Mouse (Mus musculus) hindbrain, embryonic 10.5 days (tissue): ENCODE measurements around the gene Adamts17. TPM values are rescaled to one million over a fixed set of nuclear protein-coding genes. Genes with fewer than 3 reads are reported as not detected.

Experiments
- DNase-seq: peaks from one replicate; pipeline ENCODE4 v3.0.0-alpha.2; 2017; ENCODE audit warnings: low spot score
- H3K27ac ChIP-seq: fragments of 300-500 bp; sonication (generic); 2 replicates; pipeline ENCODE4 v1.5.1; 2016; ENCODE audit warnings: mild to moderate bottlenecking, moderate library complexity
- H3K27me3 ChIP-seq: fragments of 300-500 bp; sonication (generic); 2 replicates; pipeline ENCODE4 v1.6.1; 2016; ENCODE audit warnings: mild to moderate bottlenecking; ENCODE audit not compliant: poor library complexity, insufficient read depth, severe bottlenecking
- H3K36me3 ChIP-seq: fragments of 300-500 bp; sonication (generic); 2 replicates; pipeline ENCODE4 v1.6.1; 2016; ENCODE audit warnings: mild to moderate bottlenecking, moderate library complexity
- H3K4me1 ChIP-seq: fragments of 300-500 bp; sonication (generic); replicated peaks from 2 replicates; pipeline ENCODE4 v1.6.1; 2016; ENCODE audit warnings: mild to moderate bottlenecking
- H3K4me3 ChIP-seq: fragments of 300-500 bp; sonication (generic); 2 replicates; pipeline ENCODE4 v1.5.1; 2016; ENCODE audit warnings: mild to moderate bottlenecking, moderate library complexity
- H3K9me3 ChIP-seq: fragments of 300-500 bp; sonication (generic); 2 replicates; pipeline ENCODE4 v1.6.1; 2016; ENCODE audit warnings: mild to moderate bottlenecking, moderate library complexity
- WGBS: fragments of 180-500 bp; shearing (Covaris S2); methylation state at CpG from one replicate; pipeline ENCODE4 v1.1.7; 2016; 5-methylcytosine and 5-hydroxymethylcytosine counted together
- polyA plus RNA-seq: library from polyadenylated mRNA; unstranded; fragments of >200 nt; fragmentation: Nextera tagmentation; extraction: Ambion mirVana; gene quantifications from 2 replicates; pipeline ENCODE4 v1.2.1, GENCODE M21; 2016

The Adamts17 gene
- polyA plus RNA-seq, 1 experiment from 2014 or later = 2.0 TPM

DNA sequence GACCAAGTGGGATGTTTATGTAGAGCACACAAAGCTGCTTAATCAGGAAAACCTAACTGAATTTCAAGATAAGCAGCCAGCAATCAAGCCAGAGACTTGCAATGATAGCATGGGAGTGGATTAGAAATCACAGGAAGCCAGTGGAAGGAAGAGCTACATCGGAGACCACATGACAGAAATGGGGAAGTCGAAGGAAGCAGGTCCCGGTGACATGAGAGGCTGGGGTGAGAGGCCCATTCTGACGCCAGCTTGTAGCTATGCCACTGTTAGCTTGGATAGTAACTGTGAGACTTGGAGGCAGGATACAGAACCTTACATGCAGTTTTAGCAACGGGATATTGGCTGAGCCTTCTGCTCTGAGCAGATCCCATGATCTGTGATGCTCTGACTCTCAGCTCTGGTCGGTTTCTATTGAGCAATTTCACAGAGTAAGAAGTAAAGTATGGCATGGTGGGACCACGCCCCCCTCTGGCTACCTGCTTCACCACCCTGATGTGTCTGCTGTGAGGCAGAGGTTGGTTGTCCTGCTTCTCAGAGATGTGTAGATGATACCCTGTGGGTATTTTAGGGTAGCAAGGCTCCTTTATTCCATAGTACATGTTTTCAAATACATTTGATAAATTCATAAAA, 211.7 kb downstream of the Adamts17 start:
- no peaks in the 10 kb centered on the region for H3K4me1 ChIP-seq
- DNase-seq = no peak
- no peak overlapping the region for H3K27ac ChIP-seq
- no peaks in the 10 kb centered on the region for H3K27me3 ChIP-seq
- no peak overlapping the region for H3K4me3 ChIP-seq
- no peaks in the 10 kb centered on the region for H3K9me3 ChIP-seq
- 83% methylated on average over 7 of the region's 7 CpGs for WGBS
- no peaks in the 10 kb centered on the region for H3K36me3 ChIP-seq

DNA sequence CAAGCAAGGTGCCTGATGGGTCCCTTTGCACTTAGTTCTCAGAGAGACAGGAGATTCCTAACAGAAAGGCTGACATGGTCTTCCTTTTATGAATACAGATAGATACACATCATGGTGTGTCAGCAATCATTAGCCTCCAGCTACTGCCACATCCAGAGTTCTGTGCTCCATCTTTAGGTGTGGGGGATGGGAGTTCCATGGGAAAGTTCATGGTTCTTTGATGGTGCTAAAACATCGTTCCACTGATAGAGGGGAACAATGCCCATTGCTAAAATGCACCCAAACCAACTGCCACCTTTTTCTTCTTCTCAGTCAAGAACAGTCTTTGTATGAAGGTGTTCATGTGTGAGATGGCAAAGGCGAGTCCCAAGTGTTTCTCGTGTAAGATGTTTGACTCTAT, 215.3 kb downstream of the Adamts17 start:
- WGBS = 89% methylated on average over 3 of the region's 3 CpGs
- H3K36me3 ChIP-seq = no peaks in the 10 kb centered on the region

DNA sequence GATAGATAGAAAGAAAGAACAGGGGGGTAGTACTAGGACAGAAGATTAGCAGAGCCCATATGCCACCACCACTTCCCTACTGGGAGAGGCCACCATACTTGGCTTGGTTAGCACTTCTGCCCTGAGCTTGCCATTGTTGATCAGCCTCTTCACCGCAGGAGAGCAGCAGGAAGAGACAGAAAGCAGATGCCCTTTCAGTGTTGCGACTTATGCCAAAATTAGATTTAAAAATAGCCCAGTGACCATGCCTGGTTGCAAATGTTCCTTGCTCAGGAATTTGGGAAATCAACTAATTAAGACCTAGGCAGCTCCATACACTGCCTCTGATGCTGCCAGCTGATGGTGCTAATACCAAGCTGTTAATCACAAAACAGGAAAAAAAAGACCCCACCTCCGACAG, 216.0 kb downstream of the Adamts17 start:
- DNase-seq = no peak
- H3K36me3 ChIP-seq = no peaks in the 10 kb centered on the region
- no peaks in the 10 kb centered on the region for H3K27me3 ChIP-seq
- no peaks in the 10 kb centered on the region for H3K4me1 ChIP-seq
- H3K9me3 ChIP-seq = no peaks in the 10 kb centered on the region
- 75% methylated on average over 3 of the region's 3 CpGs for WGBS
- H3K27ac ChIP-seq = no peak overlapping the region
- no peak overlapping the region for H3K4me3 ChIP-seq

More for the DNA sequence above, 215.3 kb downstream of the Adamts17 start:
- no peak overlapping the region for H3K27ac ChIP-seq
- H3K4me1 ChIP-seq = no peaks in the 10 kb centered on the region
- H3K4me3 ChIP-seq = no peak overlapping the region
- no peak for DNase-seq
- H3K9me3 ChIP-seq = no peaks in the 10 kb centered on the region
- no peaks in the 10 kb centered on the region for H3K27me3 ChIP-seq

DNA sequence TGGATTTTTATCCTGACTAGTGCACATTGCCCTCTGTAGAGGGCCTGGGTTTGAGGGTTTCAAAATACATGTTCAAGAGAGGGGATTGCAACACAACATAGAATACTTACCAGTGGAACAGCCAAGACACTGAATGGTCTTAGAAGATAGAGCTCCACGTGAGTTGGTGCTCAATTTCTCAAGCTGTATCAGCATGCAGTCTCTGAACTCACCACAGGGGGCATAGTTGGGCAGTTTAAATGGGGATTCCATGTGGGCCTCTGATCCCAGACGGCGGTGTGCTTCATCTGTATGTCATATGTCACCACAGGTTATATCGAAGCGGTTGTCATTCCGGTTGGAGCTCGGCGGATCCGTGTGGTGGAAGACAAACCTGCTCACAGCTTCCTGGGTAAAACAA, 222.2 kb downstream of the Adamts17 start:
- no peak overlapping the region for H3K27ac ChIP-seq
- 82% methylated on average over 9 of the region's 9 CpGs for WGBS
- H3K4me3 ChIP-seq = no peak overlapping the region
- DNase-seq = peak; percentile 30
- H3K9me3 ChIP-seq = no peaks in the 10 kb centered on the region
- H3K27me3 ChIP-seq = no peaks in the 10 kb centered on the region
- no peaks in the 10 kb centered on the region for H3K36me3 ChIP-seq
- no peaks in the 10 kb centered on the region for H3K4me1 ChIP-seq

DNA sequence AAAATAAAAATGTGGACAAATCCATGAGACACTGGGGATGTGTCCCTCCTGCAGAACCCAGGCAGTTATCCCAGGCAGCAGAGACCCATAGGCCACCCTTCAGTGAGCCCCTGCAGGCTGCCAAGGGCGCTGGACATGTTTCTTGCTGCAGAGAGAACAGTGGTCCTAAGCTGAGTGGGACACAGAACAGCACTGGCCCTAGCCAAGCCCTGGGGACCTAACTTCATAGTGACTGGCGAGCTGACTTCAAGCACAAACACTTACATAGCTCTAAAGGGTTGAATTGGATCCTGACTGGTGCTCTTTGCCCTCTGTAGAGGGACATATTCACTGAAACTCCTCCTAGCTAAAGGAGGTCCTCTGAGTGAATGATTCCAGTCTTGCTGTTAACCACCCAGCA, 223.0 kb downstream of the Adamts17 start:
- WGBS = 81% methylated on average over 2 of the region's 2 CpGs
- Histone ChIP-seq H3K4me1 (no peaks in the 10 kb centered on the region), H3K27ac (no peak overlapping the region), H3K36me3 (no peaks in the 10 kb centered on the region), H3K9me3 (no peaks in the 10 kb centered on the region), H3K27me3 (no peaks in the 10 kb centered on the region), H3K4me3 (no peak overlapping the region)
- DNase-seq = no peak

DNA sequence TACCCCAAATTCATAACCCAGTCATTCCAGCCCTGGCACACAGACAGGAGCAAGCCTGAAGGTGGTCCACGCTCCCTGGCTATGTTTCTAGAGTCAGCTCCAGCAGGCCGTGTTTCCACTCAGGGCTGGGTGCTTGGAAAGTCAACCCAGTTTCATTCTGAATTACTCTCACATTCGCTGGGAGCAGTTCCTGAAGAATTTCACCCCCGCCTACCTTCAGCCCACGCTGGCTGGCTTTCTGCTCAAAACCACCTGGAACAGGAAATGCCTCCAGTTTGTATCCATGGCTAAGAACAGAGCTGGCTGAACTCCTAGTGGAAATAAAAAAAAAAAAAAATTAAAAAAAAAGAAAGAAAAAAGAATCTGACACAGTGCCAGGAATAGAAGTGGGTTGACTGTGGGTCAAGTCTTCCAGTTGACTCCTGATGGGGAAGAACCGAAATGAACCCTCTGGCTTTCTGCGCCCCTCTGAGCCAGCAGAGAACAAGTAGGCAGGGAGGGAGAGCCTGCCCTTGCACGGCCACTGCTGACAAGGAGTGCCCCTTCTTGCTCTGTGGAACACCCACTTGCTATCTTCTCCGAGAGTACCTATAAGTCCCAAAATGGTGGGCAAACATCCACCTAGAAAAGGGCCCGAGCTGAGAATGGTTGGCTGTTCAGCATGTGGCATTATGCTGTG, 225.2 kb downstream of the Adamts17 start:
- Histone ChIP-seq H3K4me3 (no peak overlapping the region), H3K36me3 (no peaks in the 10 kb centered on the region), H3K4me1 (no peaks in the 10 kb centered on the region), H3K27me3 (no peaks in the 10 kb centered on the region), H3K27ac (no peak overlapping the region), H3K9me3 (no peaks in the 10 kb centered on the region)
- no peak for DNase-seq
- WGBS = 86% methylated on average over 10 of the region's 10 CpGs

DNA sequence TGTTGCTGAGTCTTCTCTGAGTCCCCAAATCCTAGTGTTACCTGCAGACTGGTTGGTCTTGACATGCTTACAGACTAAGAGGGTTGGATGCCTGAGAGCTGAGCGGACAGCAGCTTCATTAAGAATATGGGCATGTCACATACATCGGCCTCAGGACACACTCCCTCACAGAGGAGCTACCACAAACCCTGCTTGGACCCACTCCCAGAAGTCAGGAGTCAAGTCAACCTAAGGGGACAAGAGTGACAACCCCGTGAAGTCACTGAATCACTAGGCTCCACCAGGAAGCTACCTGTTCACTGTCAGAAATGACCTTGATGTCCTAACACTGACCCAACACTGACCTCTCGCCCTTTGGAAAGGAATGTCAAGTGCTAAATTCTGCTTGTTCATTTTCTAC, 226.1 kb downstream of the Adamts17 start:
- Histone ChIP-seq H3K27me3 (no peaks in the 10 kb centered on the region), H3K27ac (no peak overlapping the region), H3K4me3 (no peak overlapping the region), H3K4me1 (no peaks in the 10 kb centered on the region), H3K36me3 (no peaks in the 10 kb centered on the region), H3K9me3 (no peaks in the 10 kb centered on the region)
- DNase-seq = no peak
- 88% methylated on average over 4 of the region's 4 CpGs for WGBS

DNA sequence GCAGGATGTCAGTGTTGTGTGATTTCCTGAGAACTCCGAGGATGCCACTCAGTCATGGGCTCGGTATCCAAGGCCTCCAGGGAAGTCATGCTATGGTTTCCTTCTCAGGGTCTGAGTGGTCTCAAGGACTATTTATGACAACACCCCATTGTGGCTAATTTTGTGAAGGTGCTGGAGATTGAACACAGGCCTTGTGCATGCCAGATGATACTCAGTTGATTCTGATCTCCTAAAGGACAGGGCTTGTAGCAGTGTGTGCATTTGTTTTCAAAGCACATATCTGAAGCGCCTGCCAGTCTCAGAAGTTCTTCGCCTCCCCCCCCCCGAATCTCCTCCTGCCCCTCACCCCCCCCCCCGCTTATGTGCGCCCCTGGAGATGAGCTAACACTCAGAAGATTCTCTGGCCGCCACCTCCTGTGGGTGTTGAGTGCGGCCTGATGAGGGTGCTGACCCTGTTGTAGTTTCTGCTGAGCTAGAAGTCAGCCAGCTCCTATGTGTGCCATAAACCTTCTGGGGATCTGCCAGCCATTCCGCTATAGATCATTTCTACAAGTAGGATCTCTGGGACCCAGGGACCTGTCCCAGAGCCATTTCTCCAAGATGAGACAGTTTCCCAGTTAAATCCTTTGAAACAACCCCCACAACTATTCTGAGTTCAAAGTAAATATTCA, 232.6 kb downstream of the Adamts17 start:
- no peaks in the 10 kb centered on the region for H3K4me1 ChIP-seq
- H3K4me3 ChIP-seq = no peak overlapping the region
- DNase-seq = no peak
- 89% methylated on average over 10 of the region's 10 CpGs for WGBS
- no peak overlapping the region for H3K27ac ChIP-seq
- no peaks in the 10 kb centered on the region for H3K9me3 ChIP-seq
- no peaks in the 10 kb centered on the region for H3K27me3 ChIP-seq
- H3K36me3 ChIP-seq = no peaks in the 10 kb centered on the region

DNA sequence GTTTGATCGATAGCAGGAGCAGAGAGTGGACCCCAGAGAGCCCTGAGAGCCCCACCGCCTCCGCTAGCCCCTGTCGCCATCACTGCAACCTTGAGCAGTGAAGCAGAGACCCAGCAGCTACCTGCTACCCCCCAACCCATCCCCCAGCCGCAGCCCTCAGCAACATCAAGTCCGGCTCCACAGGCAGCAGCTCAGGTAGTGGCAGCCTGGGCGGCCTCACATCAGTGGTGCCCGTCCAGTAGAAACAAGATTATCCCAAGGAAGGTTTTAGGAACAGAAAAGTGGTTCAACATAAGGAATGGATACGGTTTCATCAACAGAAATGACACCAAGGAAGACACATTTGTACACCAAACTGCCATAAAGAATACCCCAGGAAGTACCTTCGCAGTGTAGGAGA, 243.2 kb downstream of the Adamts17 start:
- no peak for DNase-seq
- peaks cover 5% of the 10 kb centered on the region; the same call in 1 of the 2 replicates for H3K27me3 ChIP-seq
- no peaks in the 10 kb centered on the region; the same call in 1 of the 2 replicates for H3K4me1 ChIP-seq
- no peaks in the 10 kb centered on the region for H3K36me3 ChIP-seq
- 92% methylated on average over 10 of the region's 10 CpGs for WGBS
- H3K27ac ChIP-seq = no peak overlapping the region
- no peaks in the 10 kb centered on the region for H3K9me3 ChIP-seq
- no peak overlapping the region for H3K4me3 ChIP-seq

DNA sequence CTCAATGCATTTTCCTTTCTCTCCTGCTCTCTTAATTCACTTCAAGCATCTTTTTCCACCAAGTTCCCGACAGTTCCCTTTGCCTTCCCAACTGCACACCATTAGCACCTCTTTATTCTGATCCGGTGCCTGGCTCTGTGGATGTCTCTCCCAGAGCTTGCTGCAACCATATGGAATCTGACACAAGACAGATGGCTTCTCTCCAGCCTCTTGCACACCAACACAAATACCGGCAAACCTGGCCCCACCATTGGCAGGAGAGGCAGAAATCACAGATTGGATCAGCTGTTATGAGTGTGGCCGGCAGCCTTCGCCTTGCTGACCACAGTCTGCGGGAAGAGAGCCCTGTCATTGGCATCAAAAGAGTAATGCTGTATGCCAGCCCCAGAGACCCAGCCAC, 248.2 kb downstream of the Adamts17 start:
- 60% methylated on average over 6 of the region's 6 CpGs for WGBS

DNA sequence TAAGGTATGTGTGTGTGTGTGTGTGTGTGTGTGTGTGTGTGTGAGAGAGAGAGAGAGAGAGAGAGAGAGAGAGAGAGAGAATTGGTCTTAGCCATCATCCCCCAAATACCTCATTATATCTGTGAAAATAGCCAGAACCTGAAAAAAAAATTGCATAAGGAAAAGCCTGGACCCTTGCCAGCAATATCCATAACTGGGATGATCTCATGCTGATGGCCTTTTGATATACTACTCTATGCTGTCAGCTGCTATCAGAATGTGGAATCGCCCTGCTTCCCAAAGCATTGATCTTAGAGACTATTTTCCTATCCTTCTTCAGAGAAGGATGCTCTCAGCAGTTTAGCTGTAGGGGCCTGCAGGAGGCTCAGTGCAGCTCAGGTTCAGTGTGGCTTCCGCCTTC, 257.6 kb downstream of the Adamts17 start:
- DNase-seq = no peak
- H3K4me3 ChIP-seq = no peak overlapping the region
- no peaks in the 10 kb centered on the region for H3K36me3 ChIP-seq
- no peak overlapping the region for H3K27ac ChIP-seq
- H3K4me1 ChIP-seq = no peaks in the 10 kb centered on the region
- no peaks in the 10 kb centered on the region for H3K9me3 ChIP-seq
- WGBS = 88% methylated on average over 2 of the region's 2 CpGs
- H3K27me3 ChIP-seq = no peaks in the 10 kb centered on the region

More for the DNA sequence above, 248.2 kb downstream of the Adamts17 start:
- DNase-seq = peak; percentile 11
- Histone ChIP-seq H3K36me3 (no peaks in the 10 kb centered on the region), H3K4me3 (no peak overlapping the region), H3K27me3 (peaks cover 5% of the 10 kb centered on the region; the same call in 1 of the 2 replicates), H3K27ac (no peak overlapping the region), H3K9me3 (no peaks in the 10 kb centered on the region), H3K4me1 (no peaks in the 10 kb centered on the region; the same call in 1 of the 2 replicates)

DNA sequence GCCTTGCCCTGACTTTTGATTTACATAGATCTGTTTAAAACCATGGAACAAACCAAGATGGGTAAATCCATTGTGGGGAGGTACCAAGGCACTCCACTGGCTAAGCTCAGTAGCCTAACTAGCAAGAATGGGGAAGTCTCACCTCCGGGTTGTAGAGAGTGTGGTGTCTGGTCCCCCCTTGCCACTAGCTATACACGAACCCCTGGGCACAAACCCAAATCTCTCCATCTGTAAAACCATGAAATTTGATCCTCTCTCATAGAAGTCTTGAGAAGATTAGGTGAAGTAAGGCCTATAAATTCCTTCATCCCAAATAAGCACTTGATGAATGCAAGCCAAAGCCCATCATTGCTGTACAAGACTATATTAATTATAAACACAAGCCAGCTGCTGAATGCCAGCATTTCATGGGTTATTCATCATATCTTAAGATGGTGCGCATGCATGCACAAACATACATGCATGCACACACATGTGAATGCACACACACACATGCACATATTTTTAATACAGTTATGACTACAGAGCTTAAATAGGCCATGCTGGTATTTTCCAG, 262.0 kb downstream of the Adamts17 start:
- Histone ChIP-seq H3K9me3 (no peaks in the 10 kb centered on the region), H3K4me3 (no peak overlapping the region), H3K27me3 (no peaks in the 10 kb centered on the region), H3K4me1 (0 out of 2 replicates have a peak, but pooled peaks cover 4% of the 10 kb centered on the region), H3K36me3 (no peaks in the 10 kb centered on the region), H3K27ac (no peak overlapping the region)
- 87% methylated on average over 3 of the region's 3 CpGs for WGBS
- no peak for DNase-seq
